Mouse (Mus musculus): ENCODE data around the gene Egln2.
A peak's percentile ranks its signal among the peaks of the same experiment; 100 is the strongest.

The Egln2 gene

GRCm38 (mm10) chr7:27174896-27175295, 8.3 kb upstream of the Egln2 start:
- DNase-seq (ENCODE audit: low spot score): no peak

GRCm38 (mm10) chr7:27174496-27174895, 7.9 kb upstream of the Egln2 start:
- DNase-seq (ENCODE audit: low spot score): no peak

- DNase-seq (ENCODE audit: low spot score): no peak
Measured at GRCm38 (mm10) chr7:27170981-27171380, 4.4 kb upstream of the Egln2 start.

- no peak for DNase-seq (ENCODE audit: low spot score)
Measured at GRCm38 (mm10) chr7:27168371-27168770, 1.8 kb upstream of the Egln2 start.

- no peak for DNase-seq (ENCODE audit: low spot score)
Measured at GRCm38 (mm10) chr7:27167475-27168094, 983 bp upstream of the Egln2 start.

GRCm38 (mm10) chr7:27166229-27166613, 381 bp downstream of the Egln2 start:
- DNase-seq (ENCODE audit: low spot score): peak; percentile 34

- no peak for DNase-seq (ENCODE audit: low spot score)
Measured at GRCm38 (mm10) chr7:27165696-27166095, 906 bp downstream of the Egln2 start.

GRCm38 (mm10) chr7:27165007-27165655, 1.5 kb downstream of the Egln2 start:
- DNase-seq (ENCODE audit: low spot score): no peak

GRCm38 (mm10) chr7:27164112-27164947, 2.3 kb downstream of the Egln2 start:
- DNase-seq (ENCODE audit: low spot score): no peak

GRCm38 (mm10) chr7:27163450-27163805, 3.2 kb downstream of the Egln2 start:
- DNase-seq (ENCODE audit: low spot score): no peak

GRCm38 (mm10) chr7:27162780-27163449, 3.7 kb downstream of the Egln2 start:
- DNase-seq (ENCODE audit: low spot score): no peak

GRCm38 (mm10) chr7:27161744-27162143, 4.9 kb downstream of the Egln2 start:
- DNase-seq (ENCODE audit: low spot score): no peak

GRCm38 (mm10) chr7:27160921-27161320, 5.7 kb downstream of the Egln2 start:
- DNase-seq (ENCODE audit: low spot score): no peak

- peak; percentile 57 for DNase-seq (ENCODE audit: low spot score)
Measured at GRCm38 (mm10) chr7:27159882-27160281, 6.7 kb downstream of the Egln2 start.

- no peak for DNase-seq (ENCODE audit: low spot score)
Measured at GRCm38 (mm10) chr7:27159256-27159655, 7.3 kb downstream of the Egln2 start.

GRCm38 (mm10) chr7:27158171-27158570, 8.4 kb downstream of the Egln2 start:
- no peak for DNase-seq (ENCODE audit: low spot score)

GRCm38 (mm10) chr7:27156005-27156404, 10.6 kb downstream of the Egln2 start:
- no peak for DNase-seq (ENCODE audit: low spot score)

GRCm38 (mm10) chr7:27153205-27153764, 13.3 kb downstream of the Egln2 start, which contains the start of gene Cyp2t4:
TSS of gene Cyp2t4 (plus strand) at chr7:27153714.
- DNase-seq (ENCODE audit: low spot score): no peak

GRCm38 (mm10) chr7:27136410-27136996, 30.1 kb downstream of the Egln2 start:
- DNase-seq (ENCODE audit: low spot score): no peak

GRCm38 (mm10) chr7:27133757-27134156, 32.8 kb downstream of the Egln2 start:
- no peak for DNase-seq (ENCODE audit: low spot score)

GRCm38 (mm10) chr7:27133156-27133555, 33.4 kb downstream of the Egln2 start:
- DNase-seq (ENCODE audit: low spot score): no peak

GRCm38 (mm10) chr7:27132588-27132987, 34.0 kb downstream of the Egln2 start:
- no peak for DNase-seq (ENCODE audit: low spot score)

Data from urinary bladder, postnatal 10 days (tissue).